Mouse (Mus musculus): ENCODE measurements around the gene Bcam.

- TF ChIP-seq POLR2A (IDR thresholded peaks at IDR 0.05; ENCODE audit: extremely low read depth, insufficient read depth, low read length): no peak
- no peak for TF ChIP-seq CTCF (IDR thresholded peaks at IDR 0.05; ENCODE audit: low read depth, low read length)
These were observed 57.2 kb downstream of the Bcam start for GRCm38 (mm10) chr7:19713598-19713997.
